Mouse (Mus musculus): ENCODE measurements around the gene Ninj2. TPM values are rescaled to one million over a fixed set of nuclear protein-coding genes. Genes with fewer than 3 reads are reported as not detected.

Ninj2 gene
- total and polyA plus RNA-seq, 3 experiments: 1.1 to 6.5 TPM; not detected in 1

DNA sequence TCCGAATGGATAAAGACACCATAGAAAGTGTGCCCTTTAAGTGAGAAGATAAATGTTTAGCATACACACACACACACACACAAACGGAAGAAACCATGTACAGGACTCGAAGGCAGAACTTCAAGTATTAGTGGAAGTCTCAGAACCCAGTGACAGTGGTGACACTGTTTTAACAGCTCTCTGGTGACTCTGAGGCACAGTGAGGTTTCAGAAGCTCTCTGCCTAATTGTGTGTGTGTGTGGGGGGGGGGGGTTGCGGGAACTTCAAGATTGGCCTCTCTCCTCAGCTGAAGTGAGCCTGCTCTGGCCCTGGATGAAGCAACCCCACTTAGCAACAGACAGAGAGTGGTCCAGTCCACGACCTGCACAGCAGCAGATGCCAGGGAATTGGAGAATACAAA is 14.4 kb downstream of the Ninj2 start:
- dilution Hi-C loops (cut with MboI; ENCODE audit: extremely low pct_ligation_motif_present, extremely low pct_unique_long_range_greater_than_20kb, low sequenced_read_pairs) (no loop called here), in situ Hi-C loops (cut with MboI; ENCODE audit: low pct_ligation_motif_present, low pct_unique_long_range_greater_than_20kb, low sequenced_read_pairs) (no loop called here)
- peak overlapping the region; percentile 86 for H3K27ac ChIP-seq (ENCODE audit: insufficient read depth, low read depth)
- H3K79me2 ChIP-seq (replicated peaks; ENCODE audit: control insufficient read depth, extremely low read depth, insufficient read depth, poor library complexity, severe bottlenecking): peaks cover 14% of the 10 kb centered on the region
- DNase-seq (ENCODE audit: extremely low read depth): no peak
- H3K9ac ChIP-seq (ENCODE audit: insufficient read depth, low read depth): peak overlapping the region; percentile 5; the same call in 1 of the 2 replicates
- H3K9me3 ChIP-seq (replicated peaks; ENCODE audit: low read length): peaks cover 5% of the 10 kb centered on the region
- H3K36me3 ChIP-seq (replicated peaks in 1 of 2; ENCODE audit: control insufficient read depth in 1 of 2, insufficient read depth in 1 of 2, low read length in 1 of 2): peaks cover 0 to 10% of the 10 kb centered on the region in 2 experiments
- peaks cover 30 to 73% of the 10 kb centered on the region in 2 experiments for H3K4me1 ChIP-seq (ENCODE audit: control insufficient read depth in 1 of 2, insufficient read depth in 2 of 2)
- no peak for TF ChIP-seq USF1 (IDR thresholded peaks at IDR 0.05; ENCODE audit: low read depth, low read length)
- no peak for TF ChIP-seq RAD21 (IDR thresholded peaks at IDR 0.05; ENCODE audit: low read depth, low read length)
- no peak for TF ChIP-seq NRF1 (IDR thresholded peaks at IDR 0.05; ENCODE audit: low read depth, low read length)
- TF ChIP-seq MAZ (IDR thresholded peaks at IDR 0.05; ENCODE audit: low read depth, low read length): peak; percentile 72; the same call in 1 of the 2 replicates
- TF ChIP-seq GABPA (IDR thresholded peaks at IDR 0.05; ENCODE audit: insufficient replicate concordance, low read depth, low read length): no peak
- TF ChIP-seq EP300 (IDR thresholded peaks at IDR 0.05; ENCODE audit: low read length): no peak
- TF ChIP-seq CHD2 (IDR thresholded peaks at IDR 0.05; ENCODE audit: low read length): no peak
- TF ChIP-seq ZMIZ1 (IDR thresholded peaks at IDR 0.05; ENCODE audit: low read depth, low read length): no peak
- no peak for TF ChIP-seq BHLHE40 (IDR thresholded peaks at IDR 0.05; ENCODE audit: low read depth, low read length)
- peak; percentile 55; the same call in 1 of the 2 replicates for TF ChIP-seq IRF4 (IDR thresholded peaks at IDR 0.05; ENCODE audit: low read depth, low read length)
- TF ChIP-seq HCFC1 (IDR thresholded peaks at IDR 0.05; ENCODE audit: low read depth, low read length): no peak
- no peaks in the 10 kb centered on the region for H3K27me3 ChIP-seq (replicated peaks)
- 0 out of 2 replicates have a peak overlapping the region, but pooled peaks have one; percentile 27 for H3K4me2 ChIP-seq (ENCODE audit: insufficient read depth, low read depth, poor library complexity, severe bottlenecking)
- H3K4me3 ChIP-seq (replicated peaks in 1 of 3; ENCODE audit: low read depth in 2 of 3, low read length in 2 of 3, poor library complexity in 1 of 3): no peak overlapping the region

DNA sequence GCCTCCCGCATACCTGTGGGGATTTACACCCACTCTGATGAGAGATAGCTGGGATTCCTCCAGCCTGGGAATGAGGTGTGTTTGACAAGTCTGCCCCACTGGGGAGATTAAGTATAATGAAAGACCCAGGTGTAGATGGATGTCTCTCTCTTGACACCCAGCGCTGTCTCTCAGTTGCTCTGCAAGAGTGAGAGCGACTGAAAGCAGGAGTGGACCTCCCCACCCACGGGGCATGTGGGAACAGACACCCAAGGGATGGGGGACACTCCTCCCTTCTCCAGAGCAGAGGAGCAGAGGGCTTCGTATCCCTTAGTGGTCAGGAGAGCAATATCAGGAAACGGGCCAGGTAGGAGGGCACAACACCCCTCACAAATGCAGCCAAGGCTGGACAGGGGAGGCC is 14.9 kb downstream of the Ninj2 start:
- no peak for DNase-seq (ENCODE audit: extremely low read depth)
- in situ Hi-C loops (cut with MboI; ENCODE audit: low pct_ligation_motif_present, low pct_unique_long_range_greater_than_20kb, low sequenced_read_pairs) (no loop called here), dilution Hi-C loops (cut with MboI; ENCODE audit: extremely low pct_ligation_motif_present, extremely low pct_unique_long_range_greater_than_20kb, low sequenced_read_pairs) (no loop called here)
- Histone ChIP-seq H3K4me3 (replicated peaks in 1 of 3; ENCODE audit: low read depth in 2 of 3, low read length in 2 of 3, poor library complexity in 1 of 3) (no peak overlapping the region), H3K27me3 (replicated peaks) (no peaks in the 10 kb centered on the region), H3K79me2 (replicated peaks; ENCODE audit: control insufficient read depth, extremely low read depth, insufficient read depth, poor library complexity, severe bottlenecking) (peaks cover 14% of the 10 kb centered on the region), H3K9ac (ENCODE audit: insufficient read depth, low read depth) (peak overlapping the region; percentile 5; the same call in 1 of the 2 replicates), H3K27ac (ENCODE audit: insufficient read depth, low read depth) (peak overlapping the region; percentile 86), H3K36me3 (replicated peaks in 1 of 2; ENCODE audit: control insufficient read depth in 1 of 2, insufficient read depth in 1 of 2, low read length in 1 of 2) (peaks cover 0 to 10% of the 10 kb centered on the region in 2 experiments), H3K9me3 (replicated peaks; ENCODE audit: low read length) (peaks cover 5% of the 10 kb centered on the region), H3K4me1 (ENCODE audit: control insufficient read depth in 1 of 2, insufficient read depth in 2 of 2) (peaks cover 30 to 70% of the 10 kb centered on the region in 2 experiments), H3K4me2 (ENCODE audit: insufficient read depth, low read depth, poor library complexity, severe bottlenecking) (peak overlapping the region; percentile 27; the same call in 1 of the 2 replicates)
- TF ChIP-seq NRF1 (IDR thresholded peaks at IDR 0.05; ENCODE audit: low read depth, low read length) (no peak), GABPA (IDR thresholded peaks at IDR 0.05; ENCODE audit: insufficient replicate concordance, low read depth, low read length) (no peak), EP300 (IDR thresholded peaks at IDR 0.05; ENCODE audit: low read length) (no peak), MAZ (IDR thresholded peaks at IDR 0.05; ENCODE audit: low read depth, low read length) (no peak), CHD2 (IDR thresholded peaks at IDR 0.05; ENCODE audit: low read length) (no peak), CTCF (conservative IDR thresholded peaks at IDR 0.05 in 1 of 2, IDR thresholded peaks at IDR 0.05 in 1 of 2; ENCODE audit: low read depth in 2 of 2, low read length in 2 of 2) (no peak), TBP (conservative IDR thresholded peaks at IDR 0.05; ENCODE audit: low read depth, low read length) (no peak), MYC (IDR thresholded peaks at IDR 0.05; ENCODE audit: low read depth, low read length) (no peak), MEF2A (IDR thresholded peaks at IDR 0.05; ENCODE audit: borderline replicate concordance, low read depth, low read length) (no peak)
